Mouse (Mus musculus) kidney, postnatal 10 days (tissue): ENCODE measurements around the gene Bysl.
"Not testable (repeated sequence)": the region's sequence is repeated elsewhere in the genome, so short reads cannot be mapped to it uniquely, and the experiment has no call there.

ENCODE experiments used
- DNase-seq: peaks from one replicate; pipeline ENCODE4 v3.0.0; 2021; ENCODE audit warnings: mixed read lengths

Gene Bysl

DNA sequence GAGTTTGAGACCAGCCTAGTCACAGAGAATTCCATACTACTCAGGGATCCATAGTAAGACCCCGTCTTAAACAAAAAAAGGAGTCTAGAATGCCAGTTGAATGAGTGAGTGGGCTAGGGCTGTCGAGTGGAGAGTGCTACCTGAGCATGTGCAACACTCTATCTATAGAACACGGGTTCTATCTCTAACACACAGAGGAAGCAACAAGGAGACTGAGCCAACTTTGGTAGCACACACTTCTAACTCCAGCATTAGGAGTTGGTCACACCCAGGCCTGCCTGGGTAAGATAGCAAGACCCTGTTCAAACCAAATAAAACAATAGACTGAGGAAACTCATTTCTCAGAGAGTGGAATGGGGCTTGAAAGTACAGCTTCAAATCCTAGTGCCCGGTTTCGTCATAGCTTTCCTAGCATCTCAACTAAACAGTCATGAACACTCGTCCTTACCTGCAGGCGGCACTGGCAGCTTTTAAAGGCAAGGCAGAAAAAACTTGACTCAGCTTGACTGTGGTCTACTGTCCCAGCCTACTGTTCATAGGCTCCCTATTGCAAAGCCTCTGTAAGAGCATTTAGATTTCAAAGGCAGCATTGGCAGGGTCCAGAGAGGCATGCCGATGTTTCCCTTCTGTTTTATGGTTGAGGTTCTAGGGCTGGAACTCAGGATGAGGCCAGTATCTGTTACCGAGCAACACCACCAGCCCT lies 6.5 kb upstream of the Bysl start:
- no peak for DNase-seq

GRCm38 (mm10) chr17:47616652-47617051 lies 5.4 kb upstream of the Bysl start:
- DNase-seq = no peak

- no peak for DNase-seq
Measured at GRCm38 (mm10) chr17:47616119-47616518, 4.8 kb upstream of the Bysl start.

DNA sequence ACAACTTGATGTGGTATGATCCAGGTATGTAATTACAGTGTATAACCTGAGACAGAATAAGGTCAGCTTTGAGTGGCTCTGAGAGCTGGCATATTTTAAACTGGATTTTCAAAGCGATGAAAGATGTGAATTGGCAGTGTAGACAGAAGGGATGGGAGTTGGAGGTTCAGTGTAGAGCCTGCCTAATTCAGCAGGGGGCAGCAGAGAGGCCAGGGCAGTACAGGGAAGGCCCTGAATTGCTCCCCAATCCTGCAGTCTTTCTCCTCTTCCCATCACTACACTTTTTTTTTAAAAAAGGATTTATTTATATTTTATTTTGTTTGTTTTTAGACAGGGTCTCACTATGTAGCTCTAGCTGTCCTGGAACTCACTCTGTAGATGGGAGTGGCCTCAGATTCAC lies 2.7 kb upstream of the Bysl start:
- DNase-seq = peak; percentile 60

DNA sequence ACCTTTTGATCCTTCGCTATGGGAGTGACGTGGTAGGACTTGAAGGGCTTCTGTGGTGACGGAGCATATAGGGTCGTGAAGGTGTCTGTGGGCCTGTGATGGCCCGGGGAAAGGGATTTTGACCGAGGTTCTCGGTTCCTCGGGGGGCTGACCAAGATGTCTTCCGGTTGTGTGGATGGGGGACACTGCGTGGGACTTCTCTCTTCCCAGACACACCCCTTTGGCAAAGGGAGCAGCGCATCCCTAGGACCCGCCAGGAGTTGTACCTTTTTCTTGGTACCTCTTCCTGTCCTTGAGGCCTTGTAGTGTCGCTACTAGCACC lies 330 bp upstream of the Bysl start:
- DNase-seq = no peak

DNA sequence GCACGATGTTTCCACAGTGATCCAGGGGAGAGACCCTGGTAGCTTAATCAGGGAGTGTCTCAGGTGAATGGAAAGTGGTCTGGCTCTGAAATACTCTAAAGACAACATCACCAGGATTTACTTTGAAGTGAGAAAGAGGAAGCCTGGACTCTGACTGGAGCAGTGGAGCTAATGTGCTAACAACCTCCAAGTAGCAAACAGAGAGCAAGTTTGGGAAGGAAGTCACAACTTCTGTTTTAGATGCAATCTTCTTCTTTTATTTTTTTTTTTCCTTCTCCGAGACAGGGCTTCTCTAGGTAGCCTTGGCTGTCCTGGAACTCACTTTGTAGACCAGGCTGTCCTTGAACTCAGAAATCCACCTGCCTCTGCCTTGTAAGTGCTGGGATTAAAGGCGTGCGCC lies 2.1 kb downstream of the Bysl start:
- DNase-seq = no peak

- peak; percentile 55 for DNase-seq
Measured at GRCm38 (mm10) chr17:47606220-47606619, 5.1 kb downstream of the Bysl start.

GRCm38 (mm10) chr17:47602289-47602688 lies 9.0 kb downstream of the Bysl start:
- no peak for DNase-seq

- no peak for DNase-seq
Measured at GRCm38 (mm10) chr17:47601389-47601755, 9.9 kb downstream of the Bysl start.

DNA sequence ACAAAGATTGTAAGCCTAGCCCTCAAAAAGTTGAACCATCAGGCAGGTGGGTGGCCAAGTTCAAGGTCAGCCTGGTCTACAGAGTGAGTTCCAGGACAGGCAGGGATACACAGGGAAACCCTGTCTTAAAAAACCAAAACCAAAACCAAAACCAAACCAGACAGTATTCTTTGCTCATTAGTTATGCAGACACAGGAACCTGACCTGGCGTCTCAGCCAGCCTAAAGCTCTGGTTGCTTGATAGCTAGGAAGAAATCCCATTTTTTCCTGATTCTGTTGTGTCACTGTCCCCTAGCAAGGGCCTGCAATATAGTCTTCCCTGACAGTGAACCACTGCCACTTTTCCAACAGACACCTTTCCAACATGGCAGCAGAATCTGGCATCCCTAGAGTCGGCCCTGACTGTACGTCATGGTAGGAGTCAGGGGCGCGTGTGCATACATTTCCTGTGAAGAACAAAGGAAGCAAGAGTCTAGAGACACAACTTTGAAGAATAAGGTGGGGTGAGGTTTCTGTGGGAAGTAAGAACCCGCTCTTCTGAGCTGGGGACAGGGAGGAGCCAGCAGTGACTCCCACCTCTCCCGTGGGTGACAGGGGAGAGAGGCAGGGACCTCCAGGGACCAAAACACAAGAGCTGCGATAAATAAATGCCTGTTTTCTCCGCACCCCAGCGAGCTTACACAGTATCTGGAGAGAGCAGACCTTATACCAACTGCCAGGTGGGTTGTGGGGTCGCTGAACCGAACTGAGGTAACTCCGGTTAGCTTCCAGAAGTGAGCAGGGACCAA lies 10.5 kb downstream of the Bysl start:
- no peak for DNase-seq

- peak; percentile 38 for DNase-seq
Measured at GRCm38 (mm10) chr17:47599511-47600297, 11.6 kb downstream of the Bysl start.

DNA sequence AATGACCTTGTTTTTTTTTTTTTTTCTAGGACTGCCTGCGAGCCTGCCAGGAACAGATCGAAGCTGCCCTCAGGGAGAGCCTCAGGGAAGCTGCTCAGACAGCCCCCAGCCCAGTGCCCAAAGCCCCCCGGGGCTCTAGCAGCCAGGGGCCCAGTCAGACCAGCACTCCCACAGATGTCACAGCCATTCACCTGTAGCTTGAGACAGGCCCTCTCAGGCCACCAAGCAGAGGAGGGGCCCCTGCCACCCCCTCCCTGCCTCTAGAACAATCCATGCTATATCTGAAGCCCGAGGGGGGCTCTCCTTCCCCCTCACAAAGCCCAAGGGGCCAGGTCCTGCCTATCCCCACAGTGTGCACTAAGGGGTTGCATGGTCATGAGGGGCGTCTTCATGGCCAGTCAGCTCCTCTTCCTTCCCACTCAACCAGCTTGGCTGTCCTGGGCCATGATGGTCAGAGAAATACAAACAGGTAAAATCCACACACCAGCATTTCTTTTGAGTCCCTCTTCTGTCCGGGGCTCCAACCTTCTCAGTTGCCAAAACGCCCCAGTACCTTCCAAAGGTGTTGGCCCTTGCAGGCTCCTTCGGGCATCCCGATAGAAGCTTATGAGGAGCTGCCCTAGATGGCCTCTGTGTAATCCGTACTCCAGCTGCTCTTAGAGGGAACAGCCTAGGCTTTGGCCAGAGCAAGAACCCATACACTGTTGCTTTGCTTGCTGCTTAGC lies 12.6 kb downstream of the Bysl start:
- DNase-seq = not testable (repeated sequence)

GRCm38 (mm10) chr17:47597838-47598579 lies 13.3 kb downstream of the Bysl start:
- peak; percentile 51 for DNase-seq

- DNase-seq = peak; percentile 18
Measured at GRCm38 (mm10) chr17:47597261-47597660, 14.0 kb downstream of the Bysl start.

DNA sequence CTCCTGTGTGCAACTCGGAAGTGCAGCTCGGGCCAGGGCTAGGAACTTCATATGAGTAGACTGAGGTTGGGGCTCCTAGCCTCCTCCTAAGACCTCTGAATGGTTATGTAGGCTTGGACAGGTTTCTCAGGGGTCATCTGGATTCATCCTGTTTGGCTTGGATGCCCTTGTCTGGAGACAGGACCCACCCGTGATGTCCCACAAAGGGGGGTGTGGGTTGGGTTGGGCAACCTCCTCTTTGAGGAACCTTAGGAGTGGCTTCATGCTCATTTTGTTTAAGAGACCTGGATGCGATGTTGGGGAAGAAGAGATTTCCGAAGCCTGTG lies 14.5 kb downstream of the Bysl start:
- DNase-seq = peak; percentile 14

GRCm38 (mm10) chr17:47596162-47596838 lies 15.0 kb downstream of the Bysl start:
- DNase-seq = peak; percentile 26

- DNase-seq = peak; percentile 82
Measured at GRCm38 (mm10) chr17:47595248-47596161, 15.8 kb downstream of the Bysl start.

- no peak for DNase-seq
Measured at GRCm38 (mm10) chr17:47594969-47595247, 16.4 kb downstream of the Bysl start.

DNA sequence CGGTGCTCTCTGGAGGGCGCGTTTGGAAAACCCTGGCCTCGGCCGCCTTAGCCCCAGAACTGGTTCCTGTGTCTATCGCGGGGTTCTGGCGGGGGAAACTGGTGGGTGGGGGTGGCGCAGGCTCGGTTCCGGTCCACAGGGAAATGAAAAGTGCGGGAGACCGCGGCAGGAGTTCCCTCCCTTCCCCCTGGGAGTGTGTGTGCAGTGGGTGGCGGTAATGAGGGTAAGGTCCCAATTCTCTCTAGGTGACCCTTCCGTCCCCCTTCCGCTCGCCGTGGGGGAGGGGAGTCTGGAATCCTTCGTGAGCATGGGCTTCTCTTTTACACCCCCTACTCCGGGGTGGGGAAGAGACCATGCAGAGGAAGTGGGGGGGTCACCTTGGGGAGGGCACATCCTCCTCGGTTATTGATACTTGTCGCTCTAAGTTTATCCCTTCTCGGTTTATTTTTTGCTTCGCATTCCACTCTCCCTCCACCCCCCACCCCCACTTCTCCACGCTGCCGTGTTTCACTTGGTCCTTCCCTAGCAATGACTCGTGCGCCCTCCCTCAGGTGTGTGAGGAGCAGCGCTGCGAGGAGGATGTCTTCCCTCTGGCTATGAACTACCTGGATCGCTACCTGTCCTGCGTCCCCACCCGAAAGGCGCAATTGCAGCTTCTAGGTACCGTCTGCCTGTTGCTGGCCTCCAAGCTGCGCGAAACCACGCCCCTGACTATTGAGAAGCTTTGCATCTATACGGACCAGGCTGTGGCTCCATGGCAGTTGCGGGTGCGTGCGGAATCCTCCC lies 16.9 kb downstream of the Bysl start:
- DNase-seq = peak; percentile 76

DNA sequence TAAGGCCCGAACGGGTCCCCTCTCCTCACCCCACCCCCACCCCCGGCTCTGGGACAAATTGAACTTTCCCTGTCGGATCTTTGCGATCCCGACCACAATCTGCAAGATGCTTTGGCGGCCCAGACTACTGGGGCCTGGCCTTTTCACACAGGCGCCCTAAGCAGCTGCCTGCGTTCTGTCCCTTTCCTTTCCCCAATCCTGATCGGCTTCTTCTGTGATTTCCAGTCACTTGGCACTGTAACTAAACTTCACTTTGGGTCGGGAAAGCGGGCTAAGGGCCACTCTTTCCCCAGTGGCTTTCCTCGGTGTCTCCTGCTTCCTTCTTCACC lies 17.5 kb downstream of the Bysl start:
- DNase-seq = no peak
